Mouse (Mus musculus) olfactory bulb, adult 2 months (tissue): ENCODE results near the gene Idh3a. TPM values are rescaled to one million over a fixed set of nuclear protein-coding genes. Genes with fewer than 3 reads are reported as not detected.
"Not testable (repeated sequence)": the region's sequence is repeated elsewhere in the genome, so short reads cannot be mapped to it uniquely, and the experiment has no call there.

Source experiments
- H3K27ac ChIP-seq: fragments of 200-500 bp; 2 replicates; pipeline ENCODE4 v1.5.1; 2012; ENCODE audit warnings: low read depth, low read length; ENCODE audit not compliant: insufficient read depth
- H3K4me1 ChIP-seq: fragments of 200-500 bp; 2 replicates; pipeline ENCODE4 v1.6.1; 2012; ENCODE audit warnings: low read length; ENCODE audit not compliant: control insufficient read depth, insufficient read depth
- H3K4me3 ChIP-seq: fragments of 200-500 bp; 2 replicates; pipeline ENCODE4 v1.5.1; 2012; ENCODE audit warnings: mild to moderate bottlenecking, low read depth, low read length, moderate library complexity; ENCODE audit not compliant: insufficient read depth
- CTCF ChIP-seq: fragments of 200-500 bp; IDR thresholded peaks from 2 replicates; pipeline ENCODE4 v1.5.1; 2012; ENCODE audit warnings: low read depth, mild to moderate bottlenecking, low read length, moderate library complexity; ENCODE audit not compliant: insufficient read depth
- POLR2A ChIP-seq: fragments of 200-500 bp; IDR thresholded peaks from 2 replicates; pipeline ENCODE4 v1.6.1; 2012; ENCODE audit warnings: mild to moderate bottlenecking, low read depth, low read length, moderate library complexity; ENCODE audit not compliant: insufficient read depth
- WGBS: fragments of 180-500 bp; shearing (Covaris S2); methylation state at CpG from one replicate; pipeline ENCODE4 v1.1.7; 2018; 5-methylcytosine and 5-hydroxymethylcytosine counted together
- polyA plus RNA-seq: library from polyadenylated mRNA; stranded (reverse); fragments of >200 nt; gene quantifications from 2 replicates; pipeline ENCODE4 v1.2.4, GENCODE M21; 2012; ENCODE audit warnings: low replicate concordance; ENCODE audit not compliant: missing spikeins, insufficient read depth, insufficient read length

Idh3a gene
- polyA plus RNA-seq, 1 experiment, result not detected

DNA sequence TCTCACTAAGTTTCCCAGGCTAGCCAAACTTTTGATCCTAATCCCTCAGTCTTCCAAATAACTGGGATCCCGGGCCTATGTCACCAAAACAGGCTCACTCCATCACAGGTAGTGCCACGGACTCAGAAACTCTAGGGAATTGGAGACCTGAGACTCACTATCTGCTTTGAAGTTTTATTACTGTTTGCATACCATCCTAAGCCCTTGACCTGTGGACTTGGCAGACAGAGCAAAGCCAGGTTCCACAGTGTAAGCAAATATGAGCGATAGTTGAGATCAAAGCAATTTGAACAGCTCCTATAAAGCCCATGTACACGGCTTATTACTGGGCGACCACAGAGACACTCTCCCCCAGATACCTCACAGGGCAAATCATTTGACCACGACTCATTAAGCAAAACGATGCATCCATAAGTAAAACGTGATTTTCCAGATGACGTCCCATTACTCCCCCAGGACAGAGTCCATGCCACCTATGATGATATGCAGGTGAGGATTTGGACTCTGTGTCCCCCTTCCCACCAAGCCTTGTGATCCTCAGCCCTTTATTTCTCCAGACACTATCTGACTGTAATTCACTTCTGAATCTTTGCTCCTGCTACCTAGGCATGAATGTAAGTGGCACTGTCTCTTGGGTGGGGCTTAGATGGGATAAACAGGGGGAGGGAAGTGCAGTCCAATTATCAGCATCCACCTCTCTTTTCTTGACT, 14.8 kb upstream of the Idh3a start:
- H3K4me3 ChIP-seq, result no peak overlapping the region
- 87% methylated on average over 9 of the region's 9 CpGs for WGBS
- TF ChIP-seq POLR2A, result no peak
- no peak for TF ChIP-seq CTCF
- no peaks in the 10 kb centered on the region for H3K4me1 ChIP-seq
- no peak overlapping the region for H3K27ac ChIP-seq

GRCm38 (mm10) chr9:54583712-54584111, 2.4 kb upstream of the Idh3a start:
- TF ChIP-seq CTCF, result no peak
- no peak for TF ChIP-seq POLR2A
- H3K4me3 ChIP-seq, result no peak overlapping the region
- WGBS, result 73% methylated on average over 1 of the region's 1 CpGs
- H3K27ac ChIP-seq, result no peak overlapping the region
- peaks cover 4% of the 10 kb centered on the region; the same call in 1 of the 2 replicates for H3K4me1 ChIP-seq

DNA sequence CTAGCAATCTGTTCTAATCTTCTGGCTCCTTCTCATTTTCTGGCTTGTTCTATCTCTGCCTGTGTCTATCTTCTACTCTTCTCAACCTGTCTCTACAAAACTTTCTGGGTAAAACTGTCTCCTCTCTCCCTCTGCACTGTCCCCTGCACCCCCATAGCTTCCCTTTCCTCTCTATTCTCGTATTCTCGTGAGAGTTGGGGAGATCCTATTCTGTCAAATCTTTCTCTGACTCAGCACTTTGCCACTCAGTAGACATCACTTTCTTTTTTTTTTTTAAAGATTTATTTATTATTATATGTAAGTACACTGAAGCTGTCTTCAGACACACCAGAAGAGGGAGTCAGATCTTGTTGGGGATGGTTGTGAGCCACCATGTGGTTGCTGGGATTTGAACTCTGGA, 2.0 kb upstream of the Idh3a start:
- not testable (repeated sequence) for H3K27ac ChIP-seq, H3K4me3 ChIP-seq, H3K4me1 ChIP-seq
- WGBS, result 83% methylated on average over 2 of the region's 2 CpGs

DNA sequence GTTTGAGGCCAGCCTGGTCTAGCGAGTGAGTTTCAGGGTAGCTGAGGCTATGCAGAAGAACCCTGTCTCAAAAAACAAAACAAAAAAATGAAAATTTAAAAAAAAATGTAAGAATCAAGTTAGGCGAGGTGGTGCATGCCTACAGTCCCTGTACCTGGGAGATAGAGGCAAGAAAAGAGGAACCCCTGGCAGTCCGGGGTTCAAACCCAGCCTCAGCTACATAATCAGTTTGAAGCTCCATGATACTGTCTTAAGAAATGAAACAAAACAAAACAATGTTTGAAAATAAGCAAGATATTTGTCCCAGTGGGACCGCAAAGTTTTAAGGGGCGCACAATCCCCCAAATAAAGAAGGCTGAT, 315 bp upstream of the Idh3a start:
- WGBS, result 36% methylated on average over 5 of the region's 5 CpGs
- Histone ChIP-seq H3K27ac (no peak overlapping the region), H3K4me3 (peak overlapping the region; percentile 59; the same call in 1 of the 2 replicates), H3K4me1 (peaks cover 4% of the 10 kb centered on the region; the same call in 1 of the 2 replicates)
- TF ChIP-seq CTCF, result no peak
- no peak for TF ChIP-seq POLR2A

- no peak overlapping the region for H3K4me3 ChIP-seq
- TF ChIP-seq CTCF (no peak), POLR2A (no peak)
- no peak overlapping the region for H3K27ac ChIP-seq
- WGBS, result 62% methylated on average over 4 of the region's 4 CpGs
- H3K4me1 ChIP-seq, result peaks cover 4% of the 10 kb centered on the region; the same call in 1 of the 2 replicates
These were observed 1.7 kb downstream of the Idh3a start for GRCm38 (mm10) chr9:54587863-54588262.

DNA sequence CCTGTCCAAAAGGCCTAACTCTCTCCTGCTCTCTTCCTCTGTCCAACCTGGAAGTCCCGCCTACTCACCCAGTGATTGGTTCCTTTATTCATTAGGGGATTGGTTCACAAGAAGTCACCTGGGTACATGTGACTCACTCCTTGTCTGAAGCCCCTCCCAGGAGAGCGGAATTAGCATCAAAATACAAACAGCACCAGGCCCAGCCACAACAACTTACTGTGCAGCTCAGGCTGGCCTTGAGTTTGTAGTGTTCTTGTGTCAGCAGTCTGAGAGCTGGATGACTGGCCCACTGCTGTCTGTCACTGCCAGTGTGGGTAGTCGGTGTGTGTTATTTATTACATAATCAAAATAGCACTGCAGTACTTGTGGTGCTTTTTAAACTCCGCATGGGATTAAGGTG, 7.5 kb downstream of the Idh3a start:
- 66% methylated on average over 4 of the region's 4 CpGs for WGBS
- not testable (repeated sequence) for H3K4me1 ChIP-seq, H3K4me3 ChIP-seq

DNA sequence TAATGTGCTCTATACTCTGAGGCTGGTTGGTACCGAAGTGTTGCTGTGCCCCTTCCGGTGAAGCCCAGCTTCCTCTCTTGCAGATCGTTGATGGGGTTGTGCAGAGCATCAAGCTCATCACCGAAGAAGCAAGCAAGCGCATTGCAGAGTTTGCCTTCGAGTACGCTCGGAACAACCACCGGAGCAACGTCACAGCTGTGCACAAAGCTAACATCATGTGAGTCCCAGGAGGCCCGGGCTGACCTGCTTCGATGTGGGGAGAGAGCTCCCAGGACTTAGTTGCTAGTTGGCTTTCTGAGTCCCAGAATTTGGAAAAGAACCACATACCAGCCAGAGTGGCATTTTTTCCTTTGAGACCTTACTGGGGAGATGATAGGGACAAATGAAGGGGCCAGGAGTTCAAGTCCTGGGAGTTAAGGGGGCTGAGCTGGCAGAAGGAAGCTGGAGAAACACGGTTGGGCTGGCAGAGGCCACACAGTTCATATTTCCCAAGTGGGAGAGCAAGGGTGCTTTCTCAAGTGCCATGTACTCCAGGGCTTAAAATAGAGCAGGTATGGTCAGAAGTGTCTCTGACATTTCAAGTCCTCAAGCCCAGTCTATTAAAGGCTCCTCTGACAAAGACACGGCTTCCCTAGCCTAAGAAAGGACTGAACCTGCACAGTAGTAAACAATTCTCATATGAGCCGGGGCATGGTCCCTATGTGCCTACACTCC, 10.8 kb downstream of the Idh3a start:
- no peak for TF ChIP-seq POLR2A
- TF ChIP-seq CTCF, result no peak
- no peak overlapping the region for H3K4me3 ChIP-seq
- WGBS, result 95% methylated on average over 15 of the region's 15 CpGs
- no peaks in the 10 kb centered on the region for H3K4me1 ChIP-seq
- no peak overlapping the region for H3K27ac ChIP-seq

More for the DNA sequence above, 7.5 kb downstream of the Idh3a start:
- not testable (repeated sequence) for H3K27ac ChIP-seq

GRCm38 (mm10) chr9:54602386-54602785, 16.3 kb downstream of the Idh3a start:
- TF ChIP-seq CTCF (no peak), POLR2A (no peak)
- WGBS, result 33% methylated on average over 2 of the region's 2 CpGs

GRCm38 (mm10) chr9:54602916-54603315, 16.8 kb downstream of the Idh3a start:
- H3K27ac ChIP-seq, result no peak overlapping the region
- 57% methylated on average over 7 of the region's 7 CpGs for WGBS
- no peak for TF ChIP-seq CTCF
- TF ChIP-seq POLR2A, result no peak
- no peak overlapping the region for H3K4me3 ChIP-seq
- H3K4me1 ChIP-seq, result peaks cover 5% of the 10 kb centered on the region; the same call in 1 of the 2 replicates

More at GRCm38 (mm10) chr9:54602386-54602785, 16.3 kb downstream of the Idh3a start:
- peaks cover 5% of the 10 kb centered on the region; the same call in 1 of the 2 replicates for H3K4me1 ChIP-seq
- H3K4me3 ChIP-seq, result no peak overlapping the region
- no peak overlapping the region for H3K27ac ChIP-seq

DNA sequence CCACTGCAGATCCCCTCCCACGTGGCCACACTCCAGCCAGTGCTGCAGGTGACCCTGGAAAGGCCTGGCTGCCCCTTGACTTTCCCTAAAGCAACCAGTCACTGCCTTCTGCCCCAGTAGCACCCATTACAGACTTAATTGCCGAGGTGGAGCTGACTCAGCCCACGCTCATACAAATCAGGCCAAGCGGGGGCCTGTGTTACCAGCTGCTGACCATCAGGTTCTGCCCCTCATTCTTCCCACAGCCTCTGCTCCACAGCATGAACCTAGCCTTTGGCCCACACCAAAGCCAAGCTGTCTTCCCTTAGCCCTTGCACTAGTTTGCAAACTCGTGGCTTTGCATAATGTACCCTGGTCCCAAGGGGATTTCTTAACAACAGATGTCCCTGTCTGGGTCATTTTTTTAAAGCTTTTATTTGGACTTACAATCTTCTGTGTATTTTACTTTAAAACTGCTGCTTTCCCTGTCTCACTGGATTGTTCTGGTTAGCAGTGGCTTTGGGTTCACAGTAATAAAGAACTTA, 18.1 kb downstream of the Idh3a start:
- no peak for TF ChIP-seq CTCF
- no peak for TF ChIP-seq POLR2A
- WGBS, result 70% methylated on average over 5 of the region's 5 CpGs
- Histone ChIP-seq H3K4me3 (no peak overlapping the region), H3K27ac (no peak overlapping the region), H3K4me1 (peaks cover 5% of the 10 kb centered on the region; the same call in 1 of the 2 replicates)
